Mouse (Mus musculus) 3T3-L1 (cell line): ENCODE data around the gene Rab3a.
A peak's percentile ranks its signal among the peaks of the same experiment; 100 is the strongest.

ENCODE experiments used
- DNase-seq: peaks from one replicate; pipeline ENCODE4 v3.0.0-alpha.2; 2015; ENCODE audit warnings: low read depth, low spot score

Gene Rab3a

DNA sequence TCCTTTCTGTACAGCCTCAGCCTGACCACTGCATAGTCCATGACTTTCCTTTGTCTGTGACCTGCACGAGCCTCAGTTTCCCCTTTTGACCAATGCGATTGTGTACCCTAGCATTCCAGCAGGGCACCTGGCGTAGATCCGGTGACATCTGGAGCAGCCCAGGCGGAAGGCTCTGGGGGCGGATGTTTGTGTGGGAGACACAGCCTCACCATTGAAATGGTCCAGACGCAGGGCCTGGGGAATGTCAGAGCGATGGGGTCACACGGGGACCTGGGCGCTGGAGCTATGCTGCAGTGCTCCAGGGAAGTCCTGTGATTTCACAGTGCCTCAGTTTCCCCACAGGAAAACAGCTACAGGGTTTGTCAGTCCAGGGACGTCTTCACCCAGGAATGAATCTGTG, 12.3 kb upstream of the Rab3a start:
- DNase-seq: no peak

GRCm38 (mm10) chr8:70742981-70743655, 11.4 kb upstream of the Rab3a start:
- no peak for DNase-seq

GRCm38 (mm10) chr8:70743656-70744590, 10.6 kb upstream of the Rab3a start:
- no peak for DNase-seq

GRCm38 (mm10) chr8:70744806-70745205, 9.7 kb upstream of the Rab3a start:
- DNase-seq: no peak

DNA sequence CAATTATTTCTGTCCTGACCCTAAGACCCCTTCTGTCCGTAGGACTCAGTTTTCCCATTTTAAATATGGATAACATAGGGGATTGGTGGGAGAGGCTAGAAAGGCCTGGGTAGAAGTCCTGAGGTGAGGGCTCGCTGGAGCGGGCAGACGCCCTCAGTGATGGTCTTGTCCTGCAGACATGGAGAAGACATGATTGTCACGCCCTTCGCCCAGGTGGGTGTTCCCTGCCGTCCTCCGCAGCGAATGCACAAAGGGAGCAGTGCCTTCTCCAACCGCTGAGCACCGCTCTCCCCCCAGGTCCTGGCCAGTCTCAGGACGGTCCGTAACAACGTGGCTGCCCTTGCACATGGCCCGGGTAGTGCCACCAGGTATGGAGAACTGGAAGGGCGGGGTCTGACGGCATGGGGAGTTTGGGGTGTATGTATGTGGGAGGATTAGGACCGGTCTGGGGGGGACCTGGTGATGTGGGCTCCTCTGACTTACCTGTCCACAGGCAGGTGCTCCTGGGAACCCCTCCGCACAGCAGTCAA, 8.7 kb upstream of the Rab3a start:
- DNase-seq: no peak

GRCm38 (mm10) chr8:70746676-70747075, 7.8 kb upstream of the Rab3a start:
- no peak for DNase-seq

DNA sequence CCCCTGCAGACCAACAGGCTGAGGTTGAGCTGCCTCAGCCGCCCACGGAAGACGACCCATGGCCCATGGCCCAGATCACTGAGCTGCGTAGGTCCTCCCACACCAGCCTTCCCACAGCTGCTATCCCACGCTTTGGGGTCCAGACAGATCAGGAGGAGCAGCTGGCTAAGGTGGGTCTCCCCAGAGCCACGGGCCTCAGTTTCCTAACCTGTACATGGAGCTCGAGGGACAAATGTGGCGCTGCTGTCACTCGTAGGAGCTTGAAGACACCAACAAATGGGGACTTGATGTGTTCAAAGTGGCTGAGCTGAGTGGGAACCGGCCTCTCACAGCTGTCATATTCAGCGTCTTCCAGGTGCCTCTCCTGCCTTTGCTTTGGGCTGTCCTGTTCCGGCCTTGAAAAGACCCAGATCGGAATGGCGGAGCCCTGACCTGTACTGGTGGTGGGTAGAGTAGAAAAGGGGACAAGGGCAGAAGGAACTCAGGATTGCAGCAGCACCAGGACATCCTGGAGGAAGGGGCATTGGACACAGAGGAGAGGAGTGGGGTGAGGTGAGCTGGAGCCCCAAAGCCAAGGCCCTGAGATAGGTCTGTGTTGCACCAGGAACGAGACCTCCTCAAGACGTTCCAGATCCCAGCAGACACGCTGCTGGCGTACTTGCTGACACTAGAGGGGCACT, 7.1 kb upstream of the Rab3a start:
- DNase-seq: no peak

DNA sequence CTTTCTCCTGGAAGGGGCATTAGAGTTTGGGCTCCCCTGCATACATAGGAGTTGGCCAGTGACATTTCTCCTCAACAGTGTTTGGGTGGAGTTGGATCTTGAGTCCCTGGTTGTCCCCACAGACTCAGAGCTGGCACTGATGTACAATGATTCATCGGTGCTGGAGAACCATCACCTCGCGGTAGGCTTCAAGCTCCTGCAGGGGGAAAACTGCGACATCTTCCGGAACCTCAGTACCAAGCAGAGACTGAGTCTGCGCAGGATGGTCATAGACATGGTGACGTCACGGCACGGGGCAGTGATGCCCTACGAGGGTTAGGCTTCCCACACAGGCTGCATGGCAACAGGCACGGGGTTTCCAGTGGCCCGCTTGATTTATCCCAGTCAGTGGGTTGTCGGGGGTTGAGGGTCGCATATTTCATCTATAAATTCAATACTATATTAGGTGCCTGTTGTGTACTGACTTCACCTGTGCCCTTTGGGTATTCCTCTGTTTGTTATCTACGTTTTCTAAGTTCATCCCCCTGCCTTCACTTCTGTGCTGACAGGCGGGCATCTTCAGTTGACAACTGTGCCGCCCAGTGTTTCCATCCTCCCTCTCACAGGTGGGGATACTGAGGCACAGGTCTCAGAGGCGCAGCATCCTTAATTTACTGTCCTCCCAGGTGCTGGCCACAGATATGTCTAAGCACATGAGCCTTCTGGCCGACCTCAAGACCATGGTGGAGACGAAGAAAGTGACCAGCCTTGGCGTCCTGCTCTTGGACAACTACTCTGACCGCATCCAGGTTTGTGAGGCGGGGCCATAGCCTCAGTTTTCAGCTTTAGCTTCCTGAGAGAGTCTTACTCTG, 6.0 kb upstream of the Rab3a start:
- no peak for DNase-seq

- DNase-seq: no peak
Measured at GRCm38 (mm10) chr8:70749097-70749674, 5.3 kb upstream of the Rab3a start.

DNA sequence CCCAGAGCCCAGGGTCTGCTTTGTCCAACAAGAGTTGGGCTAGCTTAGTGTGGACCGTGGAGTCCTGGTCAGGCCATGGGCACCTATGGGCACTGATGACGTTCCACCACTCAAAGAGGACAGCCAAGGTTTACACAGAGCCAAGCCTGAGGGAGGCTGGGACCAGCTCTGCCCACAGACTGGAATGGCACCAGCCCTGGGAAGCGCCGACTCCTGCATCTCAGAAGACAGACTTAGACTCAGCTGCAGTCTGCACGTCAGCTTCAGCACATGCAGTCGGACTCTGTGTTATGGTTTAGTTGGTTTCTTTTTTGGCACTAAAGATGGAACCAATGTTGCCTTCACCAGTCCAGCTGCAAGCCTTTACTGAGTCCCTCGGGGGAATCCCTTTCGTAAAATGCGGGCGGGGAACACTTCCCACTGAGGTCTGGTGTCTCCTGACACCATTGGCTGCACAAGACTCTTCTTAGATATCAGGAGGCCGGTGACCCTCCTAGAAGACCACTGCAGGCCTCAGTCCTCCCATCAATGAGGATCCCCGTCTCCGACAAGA, 4.3 kb upstream of the Rab3a start:
- no peak for DNase-seq

GRCm38 (mm10) chr8:70752000-70752764, 2.3 kb upstream of the Rab3a start:
- DNase-seq: peak; percentile 88

- DNase-seq: no peak
Measured at GRCm38 (mm10) chr8:70753151-70753550, 1.3 kb upstream of the Rab3a start.

DNA sequence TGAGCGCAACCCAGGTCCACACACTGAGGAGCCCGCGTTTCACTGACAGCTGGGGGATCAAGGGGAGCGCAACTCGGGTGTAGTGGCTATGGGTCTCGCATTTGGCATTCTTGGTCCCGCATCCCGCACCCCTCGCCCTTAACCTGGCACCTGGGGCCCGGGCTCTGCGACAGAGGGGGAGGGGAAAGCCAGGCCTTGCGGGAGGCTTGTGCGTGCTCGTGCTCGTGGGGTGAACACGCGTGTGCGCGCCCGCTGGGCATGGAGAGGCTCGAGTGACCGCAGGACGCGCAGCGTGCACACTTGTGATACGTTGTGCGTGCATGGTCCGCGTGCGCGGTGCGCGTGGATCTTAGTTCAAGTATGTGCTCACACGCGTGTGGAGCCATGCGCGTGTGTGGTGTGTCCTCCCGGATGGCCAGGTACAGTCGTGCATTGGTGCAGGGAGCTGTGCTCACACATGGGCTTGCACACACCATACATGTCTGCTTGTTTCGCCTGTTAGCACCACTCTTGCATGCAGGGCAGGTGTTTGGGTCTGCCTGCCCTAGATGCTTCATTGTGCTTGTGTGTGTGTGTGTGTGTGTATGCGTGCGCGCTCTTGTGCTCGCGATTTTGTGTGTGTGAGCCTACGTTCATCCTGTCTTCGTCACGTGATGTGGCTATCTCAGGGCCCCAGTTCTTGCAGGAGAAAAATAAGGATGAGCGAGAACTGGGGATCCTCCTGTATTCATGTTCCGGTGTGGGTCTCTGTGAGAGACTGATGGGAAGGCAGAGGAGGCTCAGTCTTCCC, 587 bp downstream of the Rab3a start:
- peak; percentile 55 for DNase-seq

DNA sequence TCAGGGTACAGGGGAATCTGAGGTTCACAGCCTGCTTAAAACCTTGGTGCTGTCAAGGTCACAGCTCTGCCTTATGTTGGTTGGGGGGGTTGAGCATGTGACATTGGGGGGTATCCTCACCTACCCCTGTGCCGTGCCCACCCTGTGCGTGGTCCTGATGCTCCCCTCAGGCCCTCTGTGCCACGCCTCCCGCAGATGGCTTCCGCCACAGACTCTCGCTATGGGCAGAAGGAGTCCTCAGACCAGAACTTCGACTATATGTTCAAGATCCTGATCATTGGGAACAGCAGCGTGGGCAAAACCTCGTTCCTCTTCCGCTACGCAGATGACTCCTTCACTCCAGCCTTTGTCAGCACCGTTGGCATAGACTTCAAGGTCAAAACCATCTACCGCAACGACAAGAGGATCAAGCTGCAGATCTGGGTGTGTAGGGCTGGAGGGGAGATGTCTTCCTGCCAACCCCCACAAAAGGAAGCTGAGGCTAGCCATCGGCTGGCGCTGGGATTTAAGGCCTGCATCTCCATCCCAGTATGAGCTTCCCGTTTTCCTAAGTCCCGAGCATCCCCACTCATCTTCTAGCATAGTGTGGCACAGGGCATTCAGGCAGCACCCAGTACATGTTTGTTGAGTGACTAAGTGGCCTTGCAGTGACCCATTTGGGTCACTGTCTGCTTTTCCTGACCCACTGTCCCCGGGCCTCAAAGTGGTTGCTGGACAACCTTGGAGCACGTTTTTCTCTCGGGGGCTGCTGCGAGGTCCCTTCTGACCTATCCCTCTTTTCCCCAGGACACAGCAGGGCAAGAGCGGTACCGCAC, 1.4 kb downstream of the Rab3a start:
- no peak for DNase-seq

GRCm38 (mm10) chr8:70756476-70757040, 2.1 kb downstream of the Rab3a start:
- no peak for DNase-seq

DNA sequence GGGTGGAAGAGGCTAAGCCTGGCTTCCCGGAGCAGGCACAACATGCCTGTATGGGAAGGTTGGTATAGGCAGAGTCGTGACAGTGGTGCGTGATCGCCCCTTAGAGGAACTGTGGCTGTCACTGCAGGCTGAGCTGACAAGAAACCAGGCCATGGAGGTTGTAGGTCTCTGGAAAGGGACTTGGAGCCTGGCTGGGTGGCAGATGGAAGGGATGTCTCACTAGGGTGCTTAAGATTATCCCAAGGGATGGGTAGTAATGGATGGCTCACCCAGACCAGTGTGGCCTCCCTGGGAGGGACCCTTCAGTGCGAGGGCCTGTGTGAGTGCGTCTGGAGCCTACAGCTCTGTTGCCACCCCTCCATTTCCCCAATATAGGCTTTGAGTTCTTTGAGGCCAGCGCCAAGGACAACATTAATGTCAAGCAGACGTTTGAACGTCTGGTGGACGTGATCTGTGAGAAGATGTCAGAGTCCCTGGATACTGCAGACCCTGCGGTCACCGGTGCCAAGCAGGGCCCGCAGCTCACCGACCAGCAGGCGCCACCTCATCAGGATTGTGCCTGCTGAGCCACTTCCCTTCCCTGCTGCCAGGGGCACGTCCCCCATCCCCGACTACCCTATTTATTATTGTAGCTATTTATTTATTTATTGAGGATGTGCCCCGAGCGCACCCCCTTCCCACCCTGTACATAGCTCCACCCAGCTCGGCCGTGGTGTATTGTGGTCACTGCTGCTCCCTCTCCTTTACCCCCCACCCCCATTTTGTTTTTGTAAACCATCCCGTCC, 3.2 kb downstream of the Rab3a start:
- peak; percentile 71 for DNase-seq

DNA sequence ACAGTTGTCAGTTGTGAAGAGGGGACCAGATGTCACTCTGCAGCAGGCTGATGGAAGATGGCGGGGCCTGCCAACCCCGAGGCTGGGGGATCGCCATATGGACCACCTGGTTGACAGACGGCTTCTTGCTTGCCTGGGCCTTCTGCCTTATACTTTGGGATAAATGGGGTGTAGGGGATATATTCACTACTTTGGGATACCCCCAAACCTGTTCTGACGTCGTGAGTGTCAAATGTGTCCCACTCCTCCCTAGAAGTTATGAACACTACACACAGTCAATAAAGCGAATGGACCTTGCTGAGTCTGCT, 3.8 kb downstream of the Rab3a start:
- no peak for DNase-seq
